Mouse (Mus musculus) WW6 (cell line): ENCODE data around the gene Stard3.

Source experiments
- DNase-seq: peaks from one replicate; pipeline ENCODE4 v3.0.0-alpha.2; 2013; ENCODE audit warnings: low read depth, low spot score

Gene Stard3

DNA sequence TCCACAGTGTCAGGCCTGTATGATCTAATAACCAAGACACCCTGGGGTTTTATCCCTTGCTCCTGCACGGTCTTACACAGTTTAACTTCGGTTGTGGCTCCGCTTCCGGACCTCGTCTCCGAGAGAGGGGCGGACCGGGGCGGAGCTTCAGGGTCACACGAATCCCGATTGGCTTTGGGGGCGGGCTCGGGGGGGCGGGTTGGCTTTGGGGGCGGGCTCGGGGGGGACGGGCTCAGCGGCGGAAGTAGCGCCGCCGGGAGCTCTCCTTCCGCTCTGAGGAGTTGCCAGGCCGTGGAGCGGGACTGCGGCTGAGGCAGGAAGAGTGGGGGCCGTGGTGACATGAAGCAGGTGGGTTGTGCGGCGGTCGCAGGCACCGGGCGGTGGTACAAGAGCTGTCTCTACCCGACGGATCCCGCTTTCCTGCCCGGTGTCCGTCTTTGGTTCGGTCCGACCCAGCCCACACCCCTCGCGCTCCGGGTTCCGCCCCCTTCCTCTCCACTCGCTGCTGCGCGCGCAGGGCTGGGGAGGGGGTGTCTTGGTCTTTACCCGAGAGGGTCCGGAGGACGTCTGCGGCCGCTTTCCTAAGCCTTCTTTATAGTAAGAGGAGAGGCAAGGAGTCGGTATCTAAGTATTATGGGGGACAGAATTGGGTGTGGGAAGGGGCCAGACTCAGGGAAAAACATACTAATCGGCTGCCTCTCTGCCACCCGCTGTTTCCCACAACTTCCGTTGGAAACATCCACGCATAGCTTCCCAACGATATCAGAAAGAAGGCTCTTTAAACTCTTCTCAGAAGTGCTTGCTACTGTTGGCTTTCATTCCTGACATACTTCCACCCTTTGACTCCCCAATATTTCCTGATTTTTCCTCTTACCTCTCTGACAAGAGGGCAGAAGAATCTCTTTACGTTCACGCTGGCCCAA, at the start of gene Stard3:
Stard3 (plus strand) TSS at position 208 of the 923 bp plus-strand sequence.
- DNase-seq, result peak; percentile 81

DNA sequence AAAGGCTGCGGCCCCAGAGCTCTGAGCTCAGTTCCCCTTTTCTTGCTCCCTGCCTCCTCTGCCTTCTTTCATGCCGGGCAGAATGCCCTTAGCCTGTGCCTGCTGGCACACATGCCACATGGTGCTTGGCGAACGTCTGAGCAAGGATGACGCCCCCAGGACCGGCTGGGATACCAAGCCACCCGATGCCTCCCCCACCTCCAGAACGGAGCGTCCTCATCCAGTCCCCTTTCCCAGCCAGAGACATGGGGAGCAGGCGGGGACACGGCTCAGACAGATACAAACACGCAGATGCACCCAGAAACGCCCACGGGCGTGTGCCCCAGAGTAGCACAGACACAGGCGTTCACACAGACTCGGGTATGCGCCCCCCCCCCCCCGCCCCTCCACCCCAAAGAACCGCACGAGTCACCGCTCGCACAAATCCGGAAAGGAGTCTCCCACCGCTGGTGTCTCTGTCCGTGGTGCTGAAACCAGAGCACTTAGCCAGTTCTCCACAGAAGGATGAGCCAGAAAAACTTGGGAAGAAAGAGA, 44.3 kb upstream of the Stard3 start:
- no peak for DNase-seq

DNA sequence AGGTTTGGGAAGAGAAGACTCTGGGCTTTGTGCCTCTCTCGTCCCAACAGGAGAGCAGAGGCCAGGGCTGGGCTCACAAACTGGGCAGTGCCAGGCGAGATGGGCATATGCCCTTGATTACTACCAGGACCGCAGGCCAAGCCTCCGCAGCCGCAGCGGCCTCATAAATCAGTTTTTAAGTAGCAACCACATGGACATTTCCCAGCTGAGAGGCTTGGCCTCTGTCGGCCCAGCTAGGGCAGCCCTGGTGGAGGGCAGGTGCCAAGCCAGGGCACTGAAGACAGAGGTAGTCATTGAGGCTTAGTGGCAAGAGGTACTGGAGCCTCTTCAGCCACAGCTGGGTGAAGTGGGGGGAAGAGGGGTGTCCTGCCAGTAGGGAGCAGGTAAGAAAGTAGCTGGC, 40.7 kb upstream of the Stard3 start:
- no peak for DNase-seq

DNA sequence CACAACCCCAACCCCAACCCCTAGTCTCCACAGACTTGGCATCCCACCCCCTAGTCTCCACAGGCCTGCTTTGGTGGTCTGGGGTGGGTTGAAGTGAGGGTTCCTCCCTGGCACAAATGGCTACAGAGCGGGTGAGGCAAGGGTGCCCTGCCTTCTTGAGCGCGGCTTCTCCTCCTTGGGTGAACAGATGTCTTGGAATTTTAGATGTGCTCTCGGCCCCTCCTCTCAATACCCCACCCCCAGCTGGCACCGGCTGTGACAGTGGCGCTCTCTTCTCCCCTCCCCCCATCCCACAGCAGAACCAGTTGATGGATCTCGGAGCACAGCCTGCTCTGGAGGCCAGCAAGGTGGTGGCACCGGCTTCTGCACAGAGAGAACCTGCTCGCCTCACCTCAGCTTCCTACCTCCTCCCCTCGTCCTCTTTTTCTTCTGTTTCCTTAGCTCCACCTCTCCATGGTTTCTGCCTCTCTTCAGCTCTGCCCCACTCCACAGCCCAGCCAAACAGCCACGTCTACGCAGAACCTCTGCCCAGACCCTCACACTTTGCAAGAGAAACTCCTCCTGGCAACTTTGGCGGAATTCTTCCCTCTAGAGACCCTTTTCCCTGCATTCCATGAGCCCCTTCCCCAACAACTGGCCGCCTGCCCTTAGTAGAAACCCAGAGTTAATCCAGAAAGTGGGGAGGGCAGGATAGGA, 39.6 kb upstream of the Stard3 start:
- no peak for DNase-seq

DNA sequence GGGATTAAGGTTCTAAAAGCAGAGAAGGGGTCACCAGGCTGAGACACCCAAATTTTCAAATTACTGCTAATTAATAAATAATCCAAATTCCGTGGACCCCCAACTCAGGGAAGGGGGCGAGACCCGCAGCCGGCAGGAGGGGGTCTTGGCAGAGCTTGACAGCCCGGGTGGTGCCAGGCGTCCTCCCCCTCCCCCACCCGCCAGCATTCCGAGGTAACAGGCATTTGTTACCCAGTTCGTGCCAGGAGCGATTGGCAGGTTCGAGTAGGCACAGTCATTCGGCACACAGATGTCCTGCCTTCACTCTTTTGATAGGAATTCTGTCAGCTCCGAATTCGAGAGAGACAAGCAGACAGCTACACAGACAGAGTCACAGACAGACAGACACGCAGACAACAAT, 39.0 kb upstream of the Stard3 start:
- no peak for DNase-seq

DNA sequence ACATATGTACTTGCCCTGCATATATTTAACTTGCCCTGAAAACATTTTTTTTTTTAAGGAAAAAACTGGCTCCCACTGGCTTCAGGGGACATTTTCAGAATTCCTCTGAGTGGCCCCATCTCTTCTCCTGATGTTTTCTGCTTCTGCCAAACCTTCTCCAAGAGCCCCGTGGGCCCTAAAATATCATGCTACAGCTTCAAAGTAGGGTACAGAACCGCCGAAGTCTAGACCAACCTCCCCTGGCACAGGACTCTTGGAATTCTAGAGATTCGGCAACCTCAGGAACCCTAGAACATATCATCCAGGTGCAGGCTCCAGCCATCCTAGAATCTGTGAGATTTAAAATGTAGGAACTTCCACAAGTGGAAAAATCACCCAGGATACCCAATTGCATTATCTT, 38.6 kb upstream of the Stard3 start:
- DNase-seq, result no peak

DNA sequence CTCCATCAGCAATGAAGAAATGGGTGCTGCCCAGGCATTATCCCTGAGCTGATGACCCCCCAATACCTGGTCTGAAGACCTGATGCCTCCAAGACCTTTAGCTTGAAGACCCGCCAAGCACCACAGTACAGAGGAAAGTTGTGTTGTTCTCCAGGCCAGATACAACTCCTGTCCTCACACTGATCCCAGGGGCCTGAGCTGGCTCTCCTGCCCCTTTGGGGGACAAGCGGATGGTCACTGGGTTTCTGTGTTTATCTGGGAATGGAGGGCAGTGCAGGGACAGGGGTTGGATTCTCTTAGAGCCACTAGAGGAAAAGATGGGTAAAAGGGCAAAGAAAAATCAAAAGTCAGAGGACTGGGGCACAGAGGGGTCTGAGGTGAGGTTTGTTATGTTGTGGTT, 38.2 kb upstream of the Stard3 start:
- DNase-seq, result no peak

DNA sequence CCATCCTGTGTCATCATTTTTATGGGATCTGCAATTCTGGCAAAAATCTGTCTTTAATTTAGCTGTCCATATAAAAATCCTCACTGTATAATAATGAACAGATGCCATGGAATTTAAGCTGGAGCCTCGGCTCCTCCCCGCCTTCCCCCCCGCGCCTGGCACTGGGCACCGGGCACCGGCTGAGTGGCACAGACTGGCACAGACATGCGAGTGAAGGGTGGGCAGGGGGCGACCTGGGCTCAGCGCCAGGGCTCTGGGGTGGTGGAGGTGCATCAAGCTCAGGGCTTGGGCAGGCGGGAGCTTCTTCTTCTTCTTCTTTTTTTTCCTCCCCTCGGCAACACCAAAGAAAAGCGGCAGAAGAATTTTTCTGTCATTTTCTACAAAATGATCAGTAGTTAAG, 37.8 kb upstream of the Stard3 start:
- no peak for DNase-seq

DNA sequence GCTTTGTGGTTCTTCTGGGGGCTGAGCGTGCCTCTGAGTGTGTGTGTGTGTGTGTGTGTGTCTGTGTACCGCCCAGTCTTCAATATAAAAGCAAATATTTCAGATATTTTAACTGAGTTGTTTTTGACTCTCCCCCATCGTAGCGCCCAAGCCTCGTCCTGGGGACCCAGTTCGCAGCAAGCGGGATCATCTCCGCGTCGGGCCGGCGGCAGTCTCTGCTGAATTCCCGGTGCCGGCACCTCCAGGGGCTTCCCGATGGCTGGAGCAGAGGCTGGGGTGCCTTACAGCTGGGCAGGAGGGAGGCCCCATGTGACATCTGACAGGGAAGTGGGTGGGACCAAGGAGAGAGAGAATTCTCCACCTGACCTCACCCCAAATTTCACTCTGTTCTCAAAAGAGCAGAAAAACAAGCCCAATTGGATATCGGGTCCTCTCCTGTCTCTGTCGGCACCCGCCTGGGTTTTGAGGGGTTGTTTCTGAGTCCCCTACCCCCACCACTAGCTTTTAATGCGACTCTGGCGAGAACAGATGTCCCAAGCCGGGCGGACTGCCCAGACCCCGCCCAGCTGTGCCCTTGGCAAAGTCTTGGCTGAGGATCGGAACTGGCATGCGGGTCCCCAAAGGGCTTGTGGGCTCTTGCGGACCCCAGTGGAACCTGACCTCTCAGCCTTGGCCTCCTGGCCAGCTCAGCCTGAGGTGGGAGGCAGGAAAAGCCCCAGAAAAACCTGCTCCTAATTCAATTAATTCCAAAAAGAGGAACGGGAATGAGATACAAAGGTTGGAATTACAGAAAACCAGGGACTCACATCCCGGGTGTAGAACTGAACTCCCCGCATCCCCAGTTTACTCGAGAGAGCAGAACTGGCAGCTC, 37.1 kb upstream of the Stard3 start:
- DNase-seq, result no peak

DNA sequence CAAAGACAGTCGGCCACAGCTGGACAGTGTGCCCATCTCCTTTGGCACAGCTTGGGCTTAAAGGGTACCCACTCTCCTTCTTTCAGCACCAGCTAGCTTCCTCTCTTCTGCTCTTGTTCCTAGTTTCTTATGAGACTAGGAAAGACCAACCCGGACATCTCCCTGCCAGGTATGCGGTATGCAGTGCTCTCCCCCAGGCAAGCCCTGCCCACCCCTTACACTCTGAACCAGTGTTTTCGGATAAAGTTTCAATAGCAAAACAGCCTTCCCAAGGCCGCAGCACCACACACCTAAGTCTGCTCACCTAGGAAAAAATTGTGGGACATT, 36.5 kb upstream of the Stard3 start:
- no peak for DNase-seq

DNA sequence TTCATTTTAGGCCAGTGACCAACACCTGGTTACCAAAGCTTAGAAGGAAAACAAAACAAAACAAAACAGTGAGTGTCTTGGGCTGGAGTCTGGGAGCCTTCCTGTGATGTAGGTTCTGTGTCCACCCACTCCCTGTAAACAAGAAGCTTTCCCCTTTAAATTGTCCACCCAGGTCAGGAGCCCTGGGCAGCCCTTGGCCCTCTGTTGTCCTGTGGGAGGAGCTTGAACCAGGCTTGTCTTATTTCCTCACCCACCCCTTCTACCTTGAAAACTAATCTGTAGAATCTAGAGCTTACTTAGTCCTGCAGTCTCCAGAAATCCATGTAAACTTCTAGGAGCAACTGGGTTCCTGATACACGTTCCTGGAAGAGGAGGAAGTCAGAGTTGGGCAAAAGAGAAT, 36.0 kb upstream of the Stard3 start:
- DNase-seq, result no peak

DNA sequence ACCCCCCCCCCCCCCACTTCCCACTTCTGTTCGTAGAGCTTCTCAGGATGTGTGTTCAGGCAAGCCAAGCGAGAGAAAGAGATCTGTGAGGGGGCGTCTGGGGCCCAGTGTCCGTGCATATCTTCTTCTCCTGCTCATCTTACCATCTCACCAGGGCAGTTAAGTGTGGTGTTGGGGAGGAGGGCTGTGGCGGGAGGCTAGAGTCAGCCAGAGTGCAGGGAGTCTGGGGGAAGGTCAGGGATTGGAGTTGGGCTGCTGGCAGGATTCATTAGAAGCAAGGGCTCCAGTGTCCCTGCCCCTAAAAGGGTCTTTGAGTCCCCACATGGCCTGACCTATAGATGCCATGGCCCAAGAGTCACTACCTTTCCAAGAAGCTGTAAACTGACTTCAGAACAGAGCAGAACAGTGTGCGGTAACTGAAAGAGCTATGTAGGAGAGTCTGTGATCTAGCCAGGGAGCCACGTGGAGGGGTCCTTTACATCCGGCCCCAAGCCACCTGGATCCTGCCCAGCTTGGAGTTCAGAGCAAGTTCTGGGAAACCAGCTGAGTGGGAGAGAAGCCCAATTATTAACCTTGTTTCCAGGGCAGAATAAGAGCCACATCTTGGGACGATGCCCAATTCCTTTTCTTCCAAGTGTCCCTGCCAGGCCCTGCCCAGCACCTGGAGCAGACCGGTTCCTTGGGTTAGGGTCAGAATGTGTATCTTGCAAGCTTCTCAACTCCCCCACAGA, 34.9 kb upstream of the Stard3 start:
- DNase-seq, result no peak

DNA sequence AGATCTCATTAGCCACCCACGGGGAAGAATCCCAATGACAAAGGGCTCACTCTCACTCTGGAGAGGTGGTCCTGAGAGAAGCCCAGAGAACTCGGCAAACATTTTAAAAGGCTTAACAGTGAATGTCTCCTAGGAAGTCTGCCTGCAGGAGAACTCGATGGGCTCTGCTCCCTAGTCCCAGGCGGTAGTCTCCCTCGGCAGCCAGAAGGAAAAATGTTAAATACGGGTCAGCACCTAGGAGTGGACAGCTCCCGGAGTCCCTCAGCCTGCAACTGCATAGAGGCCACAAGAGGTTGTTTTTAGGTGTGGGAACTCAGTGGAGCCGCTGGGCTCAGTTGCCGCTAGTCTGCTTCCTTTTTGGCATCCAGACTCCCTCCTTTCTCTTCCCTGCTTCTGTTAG, 34.2 kb upstream of the Stard3 start:
- DNase-seq, result no peak

DNA sequence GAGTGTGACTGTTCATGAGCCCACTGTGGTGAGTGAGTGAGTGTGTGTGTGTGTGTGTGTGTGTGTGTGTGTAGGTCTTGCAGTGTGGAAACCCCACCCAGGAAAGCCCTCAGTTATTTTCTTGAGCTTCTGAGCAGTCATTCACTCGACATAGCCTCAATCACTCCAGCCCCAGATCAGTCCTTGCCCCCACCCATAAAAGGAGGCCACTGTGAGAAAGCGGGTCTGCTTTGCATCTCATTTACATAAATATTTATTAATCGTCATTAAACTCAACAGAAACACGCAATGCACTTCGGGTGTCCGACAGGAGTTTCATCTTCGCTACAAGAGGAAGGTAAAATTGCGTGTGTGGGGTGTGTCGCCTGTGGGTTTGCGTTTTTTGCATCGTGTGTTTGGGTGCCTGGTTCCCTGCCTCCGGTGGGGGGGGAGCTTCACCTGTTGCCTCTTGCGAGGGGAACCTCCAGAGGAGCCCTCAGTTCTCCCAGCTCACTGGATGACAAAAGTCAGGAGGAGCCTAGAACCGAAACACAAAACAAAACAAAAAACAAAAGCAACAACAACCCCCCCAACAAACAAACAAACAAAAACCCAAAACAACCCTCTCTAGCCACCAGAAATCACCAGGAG, 32.9 kb upstream of the Stard3 start:
- no peak for DNase-seq

DNA sequence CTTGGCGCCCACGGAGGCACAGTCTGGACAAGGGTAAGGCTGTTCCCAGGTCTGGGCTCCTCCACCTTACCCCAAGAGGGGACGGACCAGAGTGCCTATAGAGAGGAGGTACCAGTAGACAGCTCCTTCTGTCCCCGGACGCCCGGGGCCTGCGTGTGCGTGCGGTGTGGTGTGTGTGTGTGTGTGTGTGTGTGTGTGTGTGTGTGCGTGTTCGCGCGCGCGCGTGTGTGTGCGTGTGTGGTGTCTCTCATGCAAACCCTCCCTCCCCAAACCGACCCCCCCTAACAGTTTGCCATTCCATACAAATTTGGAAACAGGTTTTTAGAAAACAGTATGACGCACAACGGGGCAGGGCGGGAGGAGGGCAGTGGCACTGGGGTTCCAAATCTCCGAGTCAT, 32.3 kb upstream of the Stard3 start:
- DNase-seq, result no peak

DNA sequence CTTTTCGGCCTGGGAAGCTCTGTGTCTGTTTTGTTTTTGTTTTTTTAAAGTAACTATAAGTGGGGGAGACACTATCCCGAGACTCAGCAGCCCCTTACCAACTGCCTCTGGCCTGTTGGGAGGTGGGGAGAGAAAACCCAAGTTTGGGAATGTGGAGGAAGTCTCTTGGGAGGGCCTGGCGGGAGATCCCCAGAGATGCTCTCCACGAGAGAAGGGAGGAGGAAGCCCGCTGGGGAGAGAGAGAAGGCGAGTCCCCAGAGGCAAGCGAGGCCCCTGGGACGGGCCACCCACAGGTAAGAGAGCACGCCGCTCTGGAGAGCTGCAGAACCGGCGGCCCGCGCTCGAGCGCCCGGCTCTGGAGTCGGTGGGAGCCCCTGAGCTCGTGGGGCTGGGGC, 31.4 kb upstream of the Stard3 start:
- no peak for DNase-seq

DNA sequence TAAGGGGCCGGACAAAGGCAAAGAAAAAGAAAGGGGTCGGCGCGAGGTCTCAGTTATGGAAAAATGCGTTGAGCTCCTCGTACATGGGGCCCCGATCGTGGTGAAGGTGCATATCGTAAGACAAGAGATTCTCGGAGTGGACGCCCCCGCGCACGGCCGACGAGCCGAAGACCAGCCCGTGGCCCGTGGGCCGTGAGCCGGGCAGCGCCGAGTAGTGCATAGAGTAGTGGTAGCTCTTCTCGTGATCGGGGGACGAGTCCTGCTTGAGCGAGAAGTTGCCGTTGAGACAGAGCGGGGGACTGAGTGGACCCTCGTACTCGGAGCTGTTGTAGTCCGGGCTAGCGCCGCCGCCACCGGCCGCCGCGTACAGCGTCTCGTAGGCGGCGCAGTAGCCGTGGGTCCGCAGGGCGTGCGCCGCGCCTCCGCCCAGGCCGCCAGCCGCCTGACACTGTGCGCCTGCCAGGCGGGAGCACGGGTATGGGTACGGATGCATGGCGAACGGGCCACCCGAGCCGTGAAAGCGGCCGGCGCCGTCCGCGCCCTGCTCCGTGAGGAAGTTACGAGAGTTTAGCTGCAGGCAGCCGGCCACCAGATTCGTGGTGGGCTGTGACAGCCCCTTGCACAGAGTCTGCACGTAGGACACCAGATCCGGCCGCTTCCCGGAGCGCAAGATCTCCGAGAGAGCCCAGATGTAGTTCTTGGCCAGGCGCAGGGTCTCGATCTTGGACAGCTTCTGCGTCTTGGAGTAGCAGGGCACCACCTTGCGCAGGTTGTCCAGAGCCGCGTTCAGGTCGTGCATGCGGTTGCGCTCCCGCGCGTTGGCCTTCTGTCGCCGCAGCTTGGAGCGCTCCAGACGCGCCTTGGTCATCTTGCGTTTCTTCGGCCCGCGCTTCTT, 30.8 kb upstream of the Stard3 start:
- no peak for DNase-seq

DNA sequence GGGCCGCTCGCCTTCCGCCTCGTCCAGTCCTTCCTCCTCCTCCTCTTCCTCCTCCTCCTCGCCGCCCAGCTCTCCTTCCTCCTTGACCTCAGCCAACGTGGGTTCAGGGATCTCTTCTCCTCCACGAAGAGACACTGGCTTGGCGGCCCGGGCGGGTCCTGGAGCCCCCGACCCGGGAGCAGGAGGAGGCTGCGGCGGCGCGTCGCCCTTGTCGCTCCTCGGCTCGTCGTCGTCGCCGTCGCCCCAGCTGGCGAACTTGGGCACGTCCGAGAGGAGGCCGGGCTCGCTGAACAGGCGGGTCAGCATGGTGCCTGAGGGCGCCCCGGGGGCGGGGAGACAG, 30.2 kb upstream of the Stard3 start:
- no peak for DNase-seq

DNA sequence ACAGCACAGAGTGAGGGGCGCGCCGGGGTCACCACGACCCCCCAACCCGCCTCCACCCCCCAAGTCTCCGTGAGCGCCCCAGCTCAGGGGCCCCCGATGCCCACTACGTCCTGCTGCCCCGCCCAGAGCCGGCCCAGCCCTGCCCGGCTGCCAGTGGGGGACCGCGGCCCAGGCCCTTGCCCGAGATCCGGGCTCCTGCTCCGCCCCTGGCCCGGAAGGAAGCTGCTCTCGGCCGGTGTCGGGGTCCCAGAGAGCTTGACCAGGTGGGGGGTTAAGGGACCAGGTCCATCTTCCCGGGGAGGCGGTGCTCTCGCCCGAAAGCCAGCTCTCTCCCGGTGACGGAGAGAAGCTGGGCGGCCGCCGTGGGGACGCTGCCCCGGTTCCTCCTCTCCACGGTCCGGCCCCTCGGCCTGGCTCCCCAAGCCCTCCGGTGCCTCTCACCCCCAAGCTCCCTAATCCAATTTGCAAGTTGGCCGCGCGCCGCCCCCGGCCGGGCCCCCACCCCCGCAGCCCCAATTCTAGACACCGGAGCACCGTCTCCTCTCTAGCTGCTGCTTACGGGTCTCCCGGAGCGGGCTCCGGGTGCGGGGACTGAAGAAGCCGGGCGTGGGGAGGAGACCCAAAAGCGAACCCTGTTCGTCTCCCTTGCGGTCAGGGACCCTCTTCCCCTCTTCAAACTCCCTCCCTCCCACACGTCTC, 29.6 kb upstream of the Stard3 start:
- DNase-seq, result no peak
